Mouse (Mus musculus): ENCODE results near the gene Cux2. TPM values are rescaled to one million over a fixed set of nuclear protein-coding genes. Genes with fewer than 3 reads are reported as not detected.

The Cux2 gene
- 1.6 and 4.1 TPM in 2 replicates for polyA plus RNA-seq (2015; fragmentation: Nextera tagmentation; extraction: Ambion mirVana)

- H3K4me3 ChIP-seq (replicated peaks), result peak within 1 kb of the TSS; percentile 77
- peak within 1 kb of the TSS; percentile 39 for H3K9ac ChIP-seq
- 1% methylated on average over 78 of the region's 90 CpGs for WGBS
- ATAC-seq (ENCODE audit: insufficient number of reproducible peaks, low FRiP score, low TSS enrichment, low read depth), result peak; percentile 86
- peaks cover 58% of the 10 kb centered on the region for H3K27me3 ChIP-seq
- H3K36me3 ChIP-seq, result no peaks in the 10 kb centered on the region
- peak within 1 kb of the TSS; percentile 79 for H3K4me2 ChIP-seq (replicated peaks)
- H3K9me3 ChIP-seq (replicated peaks), result no peaks in the 10 kb centered on the region
- no peak within 1 kb of the TSS for H3K27ac ChIP-seq (replicated peaks)
- H3K4me1 ChIP-seq, result peaks cover 44% of the 10 kb centered on the region
These were observed at the start of gene Cux2 for GRCm38 (mm10) chr5:122050017-122050831. Cux2 (minus strand) TSS chr5:122050102.

DNA sequence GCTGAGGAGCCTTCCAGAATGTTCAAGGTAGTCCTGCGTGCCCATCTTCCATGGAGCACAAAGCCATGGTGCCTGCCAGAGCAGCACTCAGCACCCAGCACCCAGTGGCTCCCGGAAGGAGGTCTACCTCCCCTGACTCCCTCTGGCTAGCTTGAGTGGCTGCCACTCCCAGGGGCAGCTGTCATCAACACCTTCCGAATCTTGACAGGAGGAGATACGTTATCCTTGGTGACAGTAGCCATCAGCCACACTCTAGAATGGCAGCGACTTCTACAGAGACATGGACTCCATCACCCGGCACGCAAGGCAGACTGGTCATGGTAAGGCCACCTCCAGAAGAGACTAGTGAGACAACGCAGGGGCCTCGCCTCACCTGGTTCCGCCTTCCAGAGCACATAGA is 44.5 kb upstream of the Cux2 start:
- 85% methylated on average over 10 of the region's 10 CpGs for WGBS
- no peak overlapping the region for H3K4me3 ChIP-seq (replicated peaks)
- H3K36me3 ChIP-seq, result no peaks in the 10 kb centered on the region
- no peaks in the 10 kb centered on the region for H3K4me1 ChIP-seq
- no peak overlapping the region for H3K9ac ChIP-seq
- H3K9me3 ChIP-seq (replicated peaks), result no peaks in the 10 kb centered on the region
- no peaks in the 10 kb centered on the region for H3K27me3 ChIP-seq
- H3K27ac ChIP-seq (replicated peaks), result no peak overlapping the region
- no peak for ATAC-seq (ENCODE audit: insufficient number of reproducible peaks, low FRiP score, low TSS enrichment, low read depth)
- no peak overlapping the region for H3K4me2 ChIP-seq (replicated peaks)

DNA sequence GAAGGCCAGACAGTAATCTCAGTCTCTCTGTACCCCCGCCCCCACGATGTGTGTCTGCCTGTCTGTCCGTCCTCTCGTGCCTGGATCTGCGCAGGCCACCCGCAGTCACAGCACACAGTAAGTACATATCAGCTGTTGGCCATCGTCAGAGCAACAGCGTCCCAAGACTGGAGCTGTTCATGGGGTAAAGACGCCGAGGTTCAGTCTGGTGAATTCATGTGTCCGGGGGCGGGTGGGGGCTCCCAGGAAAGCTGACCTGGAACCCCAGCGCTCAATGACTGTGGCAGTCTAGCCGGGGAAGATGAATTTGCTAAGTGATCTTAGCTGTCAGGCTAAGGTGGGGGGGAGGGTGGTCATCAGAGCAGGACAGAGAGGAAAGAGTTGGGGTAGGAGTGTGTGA is 43.8 kb upstream of the Cux2 start:
- no peaks in the 10 kb centered on the region for H3K36me3 ChIP-seq
- no peaks in the 10 kb centered on the region for H3K9me3 ChIP-seq (replicated peaks)
- 79% methylated on average over 14 of the region's 14 CpGs for WGBS
- H3K4me3 ChIP-seq (replicated peaks), result no peak overlapping the region
- ATAC-seq (ENCODE audit: insufficient number of reproducible peaks, low FRiP score, low TSS enrichment, low read depth), result no peak
- no peak overlapping the region for H3K27ac ChIP-seq (replicated peaks)
- no peaks in the 10 kb centered on the region for H3K27me3 ChIP-seq
- H3K4me1 ChIP-seq, result no peaks in the 10 kb centered on the region
- no peak overlapping the region for H3K4me2 ChIP-seq (replicated peaks)
- H3K9ac ChIP-seq, result no peak overlapping the region

GRCm38 (mm10) chr5:122092794-122093193 is 42.9 kb upstream of the Cux2 start:
- Histone ChIP-seq H3K4me1 (no peaks in the 10 kb centered on the region), H3K9ac (no peak overlapping the region), H3K27ac (replicated peaks) (no peak overlapping the region), H3K9me3 (replicated peaks) (no peaks in the 10 kb centered on the region), H3K27me3 (no peaks in the 10 kb centered on the region), H3K36me3 (no peaks in the 10 kb centered on the region), H3K4me3 (replicated peaks) (no peak overlapping the region), H3K4me2 (replicated peaks) (no peak overlapping the region)
- ATAC-seq (ENCODE audit: insufficient number of reproducible peaks, low FRiP score, low TSS enrichment, low read depth), result peak; percentile 16; the same call in 1 of the 2 replicates
- 56% methylated on average over 11 of the region's 11 CpGs for WGBS

GRCm38 (mm10) chr5:122091070-122091469 is 41.2 kb upstream of the Cux2 start:
- Histone ChIP-seq H3K36me3 (no peaks in the 10 kb centered on the region), H3K4me2 (replicated peaks) (no peak overlapping the region), H3K9ac (no peak overlapping the region), H3K4me1 (peaks cover 2% of the 10 kb centered on the region), H3K9me3 (replicated peaks) (no peaks in the 10 kb centered on the region), H3K27me3 (no peaks in the 10 kb centered on the region), H3K4me3 (replicated peaks) (no peak overlapping the region), H3K27ac (replicated peaks) (no peak overlapping the region)
- peak; percentile 32; the same call in 1 of the 2 replicates for ATAC-seq (ENCODE audit: insufficient number of reproducible peaks, low FRiP score, low TSS enrichment, low read depth)
- WGBS, result 13% methylated on average over 15 of the region's 15 CpGs

DNA sequence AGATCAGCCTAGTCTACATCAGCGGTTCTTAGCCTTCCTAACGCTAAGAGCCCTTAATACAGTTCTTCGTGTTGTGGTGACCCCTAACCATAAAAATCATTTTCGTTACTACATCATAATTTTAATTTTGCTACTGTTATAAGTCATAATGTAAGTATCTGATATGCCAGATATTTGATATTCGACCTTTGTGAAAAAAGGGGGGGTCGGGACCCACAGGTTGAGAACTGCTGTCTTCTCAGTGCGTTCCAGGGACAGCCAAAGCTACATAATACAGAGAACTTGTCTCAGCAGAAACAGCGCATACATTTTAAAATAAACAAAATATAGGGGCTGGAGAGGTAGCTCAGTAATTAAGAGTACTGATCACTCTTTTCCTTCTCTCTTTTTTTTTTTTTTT is 39.8 kb upstream of the Cux2 start:
- WGBS, result 79% methylated on average over 8 of the region's 8 CpGs
- Histone ChIP-seq H3K9me3 (replicated peaks) (no peaks in the 10 kb centered on the region), H3K4me3 (replicated peaks) (no peak overlapping the region), H3K4me2 (replicated peaks) (no peak overlapping the region), H3K36me3 (no peaks in the 10 kb centered on the region), H3K4me1 (peaks cover 7% of the 10 kb centered on the region), H3K27me3 (no peaks in the 10 kb centered on the region), H3K27ac (replicated peaks) (no peak overlapping the region), H3K9ac (no peak overlapping the region)
- no peak for ATAC-seq (ENCODE audit: insufficient number of reproducible peaks, low FRiP score, low TSS enrichment, low read depth)

DNA sequence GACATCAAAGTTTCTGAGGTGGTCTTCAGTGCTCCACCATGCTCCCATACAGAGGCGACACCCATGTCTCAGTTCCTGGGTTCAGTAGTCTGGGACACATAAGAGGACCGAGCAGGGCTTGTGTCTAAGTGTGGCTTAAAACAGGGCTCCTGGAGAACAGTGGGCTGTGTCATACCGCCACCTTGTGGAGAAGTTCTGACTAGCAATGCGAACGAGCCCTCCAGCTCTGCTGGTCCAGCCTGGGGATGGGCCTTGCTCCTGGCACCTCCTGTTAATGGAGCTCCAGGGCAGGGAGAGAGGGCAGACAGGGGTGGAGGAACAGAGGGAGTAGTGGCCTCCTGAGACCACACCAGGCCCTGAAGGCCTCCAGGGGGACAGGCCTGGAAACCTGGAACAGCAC is 39.0 kb upstream of the Cux2 start:
- Histone ChIP-seq H3K27ac (replicated peaks) (no peak overlapping the region), H3K27me3 (no peaks in the 10 kb centered on the region), H3K4me1 (peaks cover 7% of the 10 kb centered on the region), H3K9me3 (replicated peaks) (no peaks in the 10 kb centered on the region), H3K36me3 (no peaks in the 10 kb centered on the region), H3K4me3 (replicated peaks) (no peak overlapping the region), H3K9ac (no peak overlapping the region), H3K4me2 (replicated peaks) (no peak overlapping the region)
- 2% methylated on average over 5 of the region's 5 CpGs for WGBS
- 0 out of 2 replicates have a peak, but pooled peaks have one; percentile 29 for ATAC-seq (ENCODE audit: insufficient number of reproducible peaks, low FRiP score, low TSS enrichment, low read depth)

- no peak overlapping the region for H3K4me2 ChIP-seq (replicated peaks)
- 46% methylated on average over 3 of the region's 3 CpGs for WGBS
These were observed 36.2 kb upstream of the Cux2 start for GRCm38 (mm10) chr5:122086121-122086520.

DNA sequence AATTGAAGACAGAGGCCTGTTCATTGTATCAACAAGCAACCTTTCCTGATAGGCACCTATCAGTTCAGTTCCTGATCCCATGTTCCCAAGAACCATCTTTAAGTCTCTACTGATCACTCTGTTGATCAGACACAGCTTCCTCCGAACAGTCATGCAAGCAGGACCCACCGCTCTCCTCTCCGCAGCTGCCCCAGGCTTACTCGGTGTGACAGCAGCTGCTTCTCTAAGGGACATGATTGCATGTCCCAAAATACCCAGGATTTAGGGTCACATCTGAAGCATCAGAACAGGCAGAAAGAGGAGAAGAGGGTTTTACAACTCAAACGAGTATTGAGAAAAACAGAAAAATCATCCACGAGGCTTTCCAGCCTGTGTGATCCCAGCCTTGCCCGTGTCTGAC is 35.4 kb upstream of the Cux2 start:
- Histone ChIP-seq H3K4me1 (peaks cover 16% of the 10 kb centered on the region), H3K4me2 (replicated peaks) (no peak overlapping the region), H3K9me3 (replicated peaks) (no peaks in the 10 kb centered on the region), H3K27ac (replicated peaks) (no peak overlapping the region), H3K36me3 (no peaks in the 10 kb centered on the region), H3K27me3 (no peaks in the 10 kb centered on the region), H3K9ac (no peak overlapping the region), H3K4me3 (replicated peaks) (no peak overlapping the region)
- ATAC-seq (ENCODE audit: insufficient number of reproducible peaks, low FRiP score, low TSS enrichment, low read depth), result no peak
- 64% methylated on average over 7 of the region's 7 CpGs for WGBS

More at GRCm38 (mm10) chr5:122086121-122086520, 36.2 kb upstream of the Cux2 start:
- H3K4me1 ChIP-seq, result peaks cover 8% of the 10 kb centered on the region
- H3K4me3 ChIP-seq (replicated peaks), result no peak overlapping the region
- no peaks in the 10 kb centered on the region for H3K27me3 ChIP-seq
- no peak overlapping the region for H3K27ac ChIP-seq (replicated peaks)
- H3K36me3 ChIP-seq, result no peaks in the 10 kb centered on the region
- ATAC-seq (ENCODE audit: insufficient number of reproducible peaks, low FRiP score, low TSS enrichment, low read depth), result no peak
- H3K9me3 ChIP-seq (replicated peaks), result no peaks in the 10 kb centered on the region
- H3K9ac ChIP-seq, result no peak overlapping the region

GRCm38 (mm10) chr5:122084470-122084869 is 34.6 kb upstream of the Cux2 start:
- Histone ChIP-seq H3K27me3 (no peaks in the 10 kb centered on the region), H3K9ac (no peak overlapping the region), H3K27ac (replicated peaks) (no peak overlapping the region), H3K4me1 (peaks cover 18% of the 10 kb centered on the region), H3K4me2 (replicated peaks) (no peak overlapping the region), H3K4me3 (replicated peaks) (no peak overlapping the region), H3K9me3 (replicated peaks) (no peaks in the 10 kb centered on the region), H3K36me3 (no peaks in the 10 kb centered on the region)
- no peak for ATAC-seq (ENCODE audit: insufficient number of reproducible peaks, low FRiP score, low TSS enrichment, low read depth)
- WGBS, result 56% methylated on average over 3 of the region's 3 CpGs

DNA sequence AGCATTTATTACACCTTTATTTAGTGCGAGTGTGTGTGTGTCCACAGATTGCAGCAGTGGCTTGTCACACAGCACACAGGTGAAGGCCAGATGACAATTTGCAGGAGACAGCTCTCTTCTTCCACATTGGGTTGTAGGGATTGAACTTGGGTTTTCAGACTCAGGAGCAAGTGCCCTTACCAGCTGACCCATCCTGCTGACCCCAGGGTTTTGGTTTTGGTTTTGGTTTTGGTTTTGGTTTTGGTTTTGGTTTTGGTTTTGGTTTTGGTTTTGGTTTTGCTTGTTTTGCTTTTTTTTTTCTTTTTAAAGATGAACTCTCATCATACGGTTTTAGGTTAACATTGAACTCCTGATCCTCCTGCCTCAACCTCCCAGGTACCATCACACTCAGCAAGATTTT is 33.4 kb upstream of the Cux2 start:
- Histone ChIP-seq H3K27ac (replicated peaks) (no peak overlapping the region), H3K9ac (no peak overlapping the region), H3K4me1 (peaks cover 24% of the 10 kb centered on the region), H3K36me3 (no peaks in the 10 kb centered on the region), H3K4me3 (replicated peaks) (no peak overlapping the region), H3K9me3 (replicated peaks) (no peaks in the 10 kb centered on the region), H3K4me2 (replicated peaks) (no peak overlapping the region), H3K27me3 (no peaks in the 10 kb centered on the region)
- no peak for ATAC-seq (ENCODE audit: insufficient number of reproducible peaks, low FRiP score, low TSS enrichment, low read depth)
- WGBS, result 87% methylated on average over 2 of the region's 2 CpGs

DNA sequence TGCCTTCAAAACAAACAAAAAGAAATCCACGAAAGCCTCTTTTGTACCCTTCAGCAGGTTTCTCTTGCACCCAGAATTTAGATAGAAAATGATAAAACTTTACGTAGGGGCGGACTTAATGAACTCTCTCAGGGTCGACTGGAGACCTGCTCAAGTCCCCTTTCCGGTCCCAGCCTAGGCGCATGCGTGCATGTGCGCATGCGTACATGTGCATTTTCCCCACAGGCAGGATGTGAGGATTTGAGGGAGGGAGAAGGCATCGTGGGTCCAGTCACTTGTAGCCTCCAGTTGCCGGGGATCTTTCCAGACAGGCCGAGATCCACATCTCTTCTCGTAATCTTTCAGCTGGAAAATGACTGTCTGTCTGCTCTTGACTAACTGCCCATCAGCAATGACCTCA is 31.6 kb upstream of the Cux2 start:
- no peaks in the 10 kb centered on the region for H3K9me3 ChIP-seq (replicated peaks)
- no peak overlapping the region for H3K4me3 ChIP-seq (replicated peaks)
- no peaks in the 10 kb centered on the region for H3K27me3 ChIP-seq
- H3K27ac ChIP-seq (replicated peaks), result no peak overlapping the region
- H3K4me2 ChIP-seq (replicated peaks), result no peak overlapping the region
- 92% methylated on average over 13 of the region's 13 CpGs for WGBS
- H3K9ac ChIP-seq, result no peak overlapping the region
- H3K36me3 ChIP-seq, result no peaks in the 10 kb centered on the region
- ATAC-seq (ENCODE audit: insufficient number of reproducible peaks, low FRiP score, low TSS enrichment, low read depth), result no peak
- H3K4me1 ChIP-seq, result peaks cover 24% of the 10 kb centered on the region

Data from embryonic facial prominence, embryonic 15.5 days (tissue).